Mouse (Mus musculus) thymus, postnatal 25 days (tissue): ENCODE measurements around the gene Cd24a.

Source experiments
- DNase-seq: peaks from one replicate; pipeline ENCODE4 v3.0.0; 2022

Gene Cd24a

GRCm38 (mm10) chr10:43631049-43631448, 53.0 kb downstream of the Cd24a start:
- no peak for DNase-seq

DNA sequence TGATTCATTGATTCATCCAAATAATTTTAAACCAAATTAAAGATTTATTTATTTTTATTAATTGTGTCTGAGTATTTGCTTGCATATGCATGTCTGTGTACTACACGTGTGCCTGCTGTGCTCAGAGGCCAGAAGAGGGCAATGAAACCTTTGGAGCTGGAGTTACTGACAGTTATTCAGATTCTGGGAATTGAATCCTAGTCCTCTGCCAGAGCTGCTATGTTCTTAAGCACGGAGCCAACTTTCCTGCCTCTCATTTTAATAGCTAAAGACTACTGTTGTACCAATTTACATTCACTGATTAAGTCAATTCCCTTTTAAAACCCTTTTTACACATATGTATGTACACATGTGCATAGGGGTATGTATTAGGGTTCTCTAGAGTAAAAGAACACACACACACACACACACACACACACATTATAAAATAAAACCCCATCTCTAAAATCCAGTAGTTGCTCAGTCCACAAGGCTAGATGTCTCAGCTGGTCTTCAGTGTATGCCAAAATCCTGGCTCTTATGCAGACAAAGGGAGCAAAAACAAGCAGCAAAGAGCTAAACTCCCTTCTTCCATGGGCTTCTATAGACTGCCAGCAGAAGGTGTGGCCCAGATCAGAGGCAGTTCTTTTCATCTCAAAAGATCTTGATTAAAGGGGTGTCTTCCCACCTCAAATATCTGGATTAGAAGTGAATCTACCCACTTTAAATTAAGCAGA, 53.7 kb downstream of the Cd24a start:
- no peak for DNase-seq

- DNase-seq, result no peak
Observed at GRCm38 (mm10) chr10:43633117-43633516, 55.0 kb downstream of the Cd24a start.
